Mouse (Mus musculus) erythroblast, embryonic 14.5 days (primary cell): ENCODE data around the gene Ern1.

Experiments
- GATA1 ChIP-seq: IDR thresholded peaks from 2 replicates; pipeline ENCODE4 v1.6.1; 2012; ENCODE audit warnings: low read length, inconsistent platforms, mixed read lengths
- TAL1 ChIP-seq: IDR thresholded peaks from 3 replicates; pipeline ENCODE4 v1.6.1; 2012; ENCODE audit warnings: low read length, inconsistent platforms, mixed read lengths

- TF ChIP-seq TAL1: no peak
- TF ChIP-seq GATA1: no peak
These were observed 553 bp downstream of the Ern1 start for GRCm38 (mm10) chr11:106486866-106487732.
